Mouse (Mus musculus) right cerebral cortex, postnatal 25 days (tissue): Measurements from ENCODE around the gene Tbxa2r.

Experiments
- DNase-seq: peaks from one replicate; pipeline ENCODE4 v3.0.0; 2022

The Tbxa2r gene

DNA sequence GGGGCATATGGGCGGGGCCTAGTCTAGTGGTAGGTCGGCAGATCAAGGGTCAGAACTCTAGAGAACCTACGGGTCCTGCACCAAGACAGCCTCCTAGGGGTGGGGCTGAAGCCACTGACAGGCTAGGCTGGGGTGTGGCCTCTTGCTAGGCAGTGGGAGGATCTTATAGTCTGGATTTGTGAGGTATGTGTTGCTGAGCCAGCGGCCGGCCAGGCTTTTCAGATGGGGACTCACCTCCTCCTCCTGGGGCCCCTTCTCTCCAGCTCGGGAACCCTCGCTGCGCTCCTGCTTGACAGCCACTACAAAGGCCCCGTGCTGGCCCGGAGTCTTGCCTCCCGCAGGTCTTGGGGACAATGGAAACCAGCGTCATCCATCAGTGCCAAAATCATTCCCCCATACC lies 20.6 kb downstream of the Tbxa2r start:
- no peak for DNase-seq

DNA sequence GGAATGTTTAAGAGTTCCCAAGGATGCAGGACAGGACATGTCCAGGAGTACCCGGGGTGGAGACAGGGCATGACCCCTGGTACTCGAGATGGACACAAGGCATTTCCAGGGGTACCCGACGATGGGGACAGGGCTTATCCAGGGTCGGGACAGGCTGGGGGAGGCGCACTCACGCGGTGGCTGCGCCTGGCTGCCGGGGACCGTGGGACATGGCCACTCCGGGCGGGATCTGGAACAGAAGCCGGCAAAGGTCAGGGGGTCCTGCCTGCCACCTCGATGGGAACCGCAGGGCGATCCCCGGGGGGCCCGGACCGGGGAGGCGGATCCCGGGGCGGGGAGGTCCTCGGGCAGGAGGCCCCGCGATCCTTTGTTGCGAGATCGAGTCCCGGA lies 21.4 kb downstream of the Tbxa2r start:
- DNase-seq = no peak

DNA sequence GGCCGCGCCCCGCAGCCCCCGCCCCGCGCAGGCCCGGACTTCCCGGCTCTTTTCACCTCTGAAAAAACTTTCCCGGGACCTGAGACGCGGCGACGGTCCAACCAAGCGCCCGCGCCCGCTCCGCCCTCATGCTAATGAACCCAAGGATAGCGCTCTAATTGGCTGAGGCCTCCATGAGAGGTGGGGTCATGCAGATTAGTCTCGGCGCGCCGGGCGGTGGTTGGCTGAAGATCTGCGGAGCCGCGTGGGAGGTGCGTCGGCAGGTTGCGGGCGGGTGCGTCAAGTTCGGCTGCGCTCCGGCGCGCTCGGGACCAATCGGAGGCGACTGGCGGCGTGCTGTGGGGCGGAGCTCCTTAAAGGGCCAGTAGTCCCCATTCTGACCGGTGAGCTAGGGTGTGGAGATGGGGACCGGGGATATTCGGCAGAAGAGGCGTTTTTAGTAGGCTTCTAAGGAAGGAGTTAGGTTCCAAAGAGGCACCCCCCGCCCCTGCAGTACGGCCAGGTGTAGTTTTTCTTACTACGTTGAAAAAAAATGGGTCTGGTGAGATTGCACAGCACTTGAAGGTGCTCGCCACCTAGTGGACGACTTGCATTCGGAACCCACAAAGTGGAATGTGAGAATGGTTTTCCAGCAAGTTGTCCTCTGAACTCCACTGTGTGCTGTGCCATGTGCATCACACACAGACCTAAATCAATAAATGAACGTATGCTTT lies 22.0 kb downstream of the Tbxa2r start, which contains the start of gene Hmg20b:
TSS of gene Hmg20b (minus strand) at position 130 of the 713 bp plus-strand sequence.
- peak; percentile 100 for DNase-seq

DNA sequence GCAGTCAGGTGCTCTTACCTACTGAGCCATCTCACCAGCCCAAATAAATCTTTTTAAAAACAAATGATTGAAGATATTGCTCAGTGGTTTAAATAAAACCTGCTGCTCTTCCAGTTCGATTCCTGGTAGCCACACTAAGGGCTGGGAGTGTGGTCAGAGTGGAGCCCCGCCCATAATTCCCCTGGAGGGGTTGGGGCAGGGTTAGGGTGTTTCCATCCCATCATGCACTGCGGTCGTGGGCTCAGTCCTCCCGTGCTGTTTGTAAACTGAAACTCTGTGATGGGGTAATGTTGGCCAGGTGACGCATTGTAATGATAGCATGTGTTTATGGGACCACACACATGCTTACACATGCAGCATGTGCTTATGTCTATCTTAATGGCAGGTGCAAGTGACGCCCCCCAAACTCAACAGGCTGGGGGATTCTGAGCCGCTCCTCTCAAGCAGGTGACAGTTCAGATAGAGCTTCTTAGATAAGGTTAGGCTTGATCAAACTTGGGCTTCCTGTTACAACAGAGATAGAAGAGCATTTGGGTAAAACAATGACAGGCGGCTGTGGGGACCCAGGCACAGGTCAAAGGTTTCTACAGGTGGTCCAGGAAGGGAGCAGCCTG lies 23.3 kb downstream of the Tbxa2r start:
- no peak for DNase-seq

DNA sequence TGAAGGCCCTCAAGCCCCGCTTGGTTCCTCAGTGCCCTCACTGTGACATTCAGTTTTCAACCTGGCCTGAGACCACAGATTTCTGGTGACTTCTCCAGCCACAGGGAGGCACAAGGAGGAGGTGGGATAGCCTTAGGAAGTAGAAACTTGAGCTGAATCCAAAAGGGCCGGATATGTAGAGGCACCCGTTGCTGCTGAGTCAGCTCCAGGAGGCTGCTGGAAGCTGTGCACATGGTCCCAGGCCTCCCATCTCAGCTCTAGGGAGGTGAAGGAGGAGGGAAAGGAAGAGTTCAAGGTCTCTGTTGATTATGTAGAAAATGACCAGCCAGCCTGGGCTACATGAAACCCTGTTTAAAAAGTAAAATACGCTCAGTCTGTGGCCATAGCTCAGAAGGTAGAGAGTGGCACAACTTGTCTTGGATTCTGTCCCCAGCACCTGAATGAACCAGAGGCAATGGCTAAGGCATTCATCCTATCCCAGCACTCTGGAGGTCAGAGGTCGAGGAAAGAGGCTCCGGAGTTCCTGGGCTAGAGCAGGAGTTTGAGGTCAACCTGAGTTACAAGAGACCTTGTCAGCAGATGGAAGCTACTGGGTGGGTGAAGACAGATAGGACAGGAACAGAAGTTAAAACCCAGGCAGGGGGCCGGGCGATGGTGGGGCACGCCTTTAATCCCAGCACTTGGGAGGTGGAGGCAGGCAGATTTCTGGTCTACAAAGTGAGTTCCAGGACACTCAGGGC lies 26.4 kb downstream of the Tbxa2r start:
- DNase-seq = no peak

DNA sequence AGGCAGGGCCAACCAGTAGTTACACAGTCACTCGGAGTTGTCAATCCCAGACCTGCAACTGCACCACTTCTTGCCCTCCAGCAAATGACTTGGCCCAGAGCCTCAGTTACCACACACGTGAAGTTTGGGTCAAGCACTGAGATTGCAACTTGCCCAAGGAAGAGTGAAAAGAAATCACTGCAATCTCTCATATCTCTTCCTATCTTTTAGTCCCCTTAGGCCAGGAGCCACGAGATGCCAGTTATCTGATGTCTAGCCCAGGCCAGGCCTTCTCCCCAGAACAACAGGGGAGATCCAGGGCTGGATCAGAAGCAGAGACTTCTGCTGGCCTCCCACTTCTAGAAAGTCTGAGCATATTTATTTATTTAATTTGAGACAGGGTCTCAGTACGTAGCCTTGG lies 27.0 kb downstream of the Tbxa2r start:
- DNase-seq = no peak

DNA sequence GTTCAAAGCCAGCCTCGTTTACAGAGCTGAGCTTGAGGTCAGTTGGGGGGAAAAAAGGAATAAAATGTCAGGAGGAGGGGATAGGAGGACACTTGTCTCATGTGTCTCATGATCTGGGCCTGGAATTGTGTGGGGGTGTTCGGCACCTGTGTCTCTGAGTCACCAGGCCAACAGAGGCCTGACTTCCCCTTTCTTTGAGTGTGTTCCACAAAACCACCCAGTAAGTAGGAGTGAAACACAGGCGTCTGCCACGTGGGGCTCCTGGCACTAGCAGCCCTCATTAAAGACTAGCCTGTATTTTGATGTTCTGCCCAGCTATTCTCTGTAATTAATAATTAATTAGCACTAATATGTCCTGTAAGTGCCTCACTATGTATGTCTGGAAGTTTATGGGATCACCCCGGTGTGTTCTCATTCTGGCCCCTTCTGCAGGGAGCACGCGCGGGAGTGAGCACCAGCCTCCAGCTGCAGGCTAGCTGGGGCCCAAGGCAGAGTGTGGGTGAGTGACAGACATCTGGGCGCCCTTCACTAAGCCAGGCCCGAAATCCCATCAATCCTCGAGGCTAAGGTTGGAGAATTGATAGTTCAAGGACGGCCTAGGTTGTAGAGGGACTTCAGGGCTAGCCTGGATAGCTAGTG lies 27.9 kb downstream of the Tbxa2r start:
- no peak for DNase-seq

DNA sequence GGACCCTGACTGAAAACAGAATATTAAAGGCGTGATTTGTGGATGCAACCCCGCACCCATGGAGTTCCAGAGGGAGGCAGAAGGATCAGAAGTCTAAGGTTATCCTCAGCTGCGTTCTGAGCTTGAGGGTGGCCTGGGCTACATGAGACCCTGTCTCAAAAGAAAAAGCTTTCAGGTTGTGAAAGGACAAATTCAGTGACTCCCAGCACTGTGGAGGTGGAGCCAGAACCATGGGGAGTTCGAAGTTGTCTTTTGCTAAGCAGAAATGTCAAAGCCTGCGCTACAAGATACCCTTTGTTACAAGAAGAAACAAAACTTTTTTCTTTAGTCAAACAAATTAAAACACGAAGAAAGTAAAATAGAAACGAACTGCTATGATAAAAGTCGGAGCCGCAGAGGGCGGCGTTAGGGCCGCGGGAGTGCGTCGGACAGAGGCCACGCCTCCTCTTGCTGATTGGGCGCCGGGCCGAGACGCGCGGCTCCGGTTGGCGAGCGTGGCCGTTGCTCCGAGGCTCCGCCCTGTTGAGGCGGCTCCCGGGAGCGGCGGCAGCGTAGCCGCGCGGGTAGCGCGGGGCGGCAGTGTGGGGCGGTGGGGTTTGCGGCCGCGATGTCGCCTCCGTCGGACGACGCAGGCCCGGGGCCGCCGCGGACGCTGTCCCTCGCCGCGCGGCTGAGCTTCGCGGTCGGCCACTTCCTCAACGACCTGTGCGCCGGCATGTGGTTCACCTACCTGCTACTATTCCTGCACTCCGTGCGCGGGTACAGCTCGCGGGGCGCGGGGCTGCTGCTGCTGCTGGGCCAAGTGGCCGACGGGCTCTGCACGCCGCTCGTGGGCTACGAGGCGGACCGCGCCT lies 28.7 kb downstream of the Tbxa2r start, which contains the start of gene Mfsd12:
TSS of gene Mfsd12 (plus strand) at position 501 of the 854 bp plus-strand sequence.
- DNase-seq = peak; percentile 93

DNA sequence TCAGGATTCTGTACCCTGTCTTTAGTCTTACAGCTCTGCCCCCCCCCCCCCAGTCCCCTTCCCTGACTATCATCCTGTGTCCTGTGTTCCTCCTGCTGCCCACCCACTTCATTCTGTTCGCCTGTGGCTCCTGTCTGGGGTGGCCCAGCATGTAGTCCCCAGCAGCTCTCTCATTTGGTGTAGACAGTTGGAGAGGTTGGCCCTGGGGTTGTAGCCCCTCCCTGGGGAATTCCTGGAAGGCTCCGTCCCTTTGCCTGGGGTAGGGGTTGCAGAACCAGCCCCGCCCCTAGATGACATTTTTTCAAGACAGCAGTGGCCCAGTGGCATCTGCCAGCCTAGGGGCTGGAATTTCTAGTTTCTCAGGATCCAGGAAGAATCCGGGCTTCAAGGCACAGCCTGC lies 29.7 kb downstream of the Tbxa2r start:
- no peak for DNase-seq

DNA sequence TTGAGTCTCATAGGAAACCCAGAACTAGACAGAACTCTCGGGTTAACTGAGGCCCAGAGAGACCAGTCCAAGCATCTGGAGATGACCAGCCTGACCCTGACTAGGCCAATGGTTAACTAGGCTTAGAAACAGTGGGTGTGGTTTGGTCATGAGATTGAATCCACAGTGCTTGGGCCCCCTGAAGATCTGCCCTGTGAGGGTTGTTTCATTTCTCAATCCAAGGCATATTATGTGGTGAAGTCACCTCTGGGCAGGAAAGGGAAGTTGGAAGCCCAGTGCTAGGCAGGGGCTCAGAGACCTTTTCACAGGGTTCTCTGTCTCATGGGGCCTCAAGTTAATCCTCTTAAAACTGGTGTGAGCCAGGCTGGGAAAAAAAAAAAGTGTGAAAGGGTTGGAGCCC lies 30.3 kb downstream of the Tbxa2r start:
- no peak for DNase-seq

DNA sequence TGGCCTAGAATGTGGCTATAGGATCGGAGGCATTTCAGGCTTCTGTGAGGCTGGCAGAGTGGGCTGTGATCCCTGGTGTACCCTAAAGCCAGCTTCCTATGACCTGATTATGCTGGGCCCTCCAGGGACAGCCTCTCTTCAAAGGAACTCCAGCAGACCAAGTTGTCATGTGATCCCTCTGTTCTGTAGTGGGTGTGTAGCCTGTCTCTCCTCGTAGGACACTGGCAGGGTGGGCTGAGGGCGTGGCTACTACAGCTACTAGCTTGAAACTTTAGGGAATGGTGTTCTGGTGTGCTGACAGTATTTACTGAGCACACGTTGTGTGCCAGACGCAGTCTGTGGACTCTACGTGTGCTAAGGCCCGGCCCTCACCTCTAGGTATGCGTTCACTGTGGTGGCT lies 32.2 kb downstream of the Tbxa2r start:
- DNase-seq = no peak

DNA sequence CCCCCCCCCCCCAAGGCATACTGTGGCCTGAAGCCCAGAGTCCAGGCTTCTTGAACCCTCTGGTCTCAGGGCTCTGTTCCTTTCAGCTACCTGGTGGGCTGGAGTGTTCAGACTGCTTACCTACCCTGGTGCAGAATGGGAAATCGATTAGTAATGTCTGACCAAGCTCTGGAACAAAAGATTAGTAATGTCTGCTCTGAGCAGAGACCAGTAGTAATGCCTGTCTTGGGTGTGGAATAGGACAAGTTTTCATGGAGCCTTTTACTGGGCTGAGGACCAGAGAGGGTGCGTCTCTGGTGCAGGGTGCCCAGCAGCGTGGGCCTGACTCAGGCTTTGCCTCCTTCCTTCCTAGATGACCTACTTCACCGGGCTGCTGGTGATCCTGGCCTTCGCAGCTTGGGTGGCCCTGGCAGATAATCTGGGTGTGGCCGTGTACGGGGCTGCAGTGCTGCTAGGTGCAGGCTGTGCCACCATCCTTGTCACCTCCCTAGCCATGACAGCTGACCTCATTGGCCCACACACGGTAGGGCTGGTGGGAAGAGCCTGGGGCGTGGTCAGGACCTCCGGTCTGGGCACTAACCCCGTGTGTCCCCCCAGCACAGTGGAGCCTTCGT lies 33.9 kb downstream of the Tbxa2r start:
- DNase-seq = no peak

DNA sequence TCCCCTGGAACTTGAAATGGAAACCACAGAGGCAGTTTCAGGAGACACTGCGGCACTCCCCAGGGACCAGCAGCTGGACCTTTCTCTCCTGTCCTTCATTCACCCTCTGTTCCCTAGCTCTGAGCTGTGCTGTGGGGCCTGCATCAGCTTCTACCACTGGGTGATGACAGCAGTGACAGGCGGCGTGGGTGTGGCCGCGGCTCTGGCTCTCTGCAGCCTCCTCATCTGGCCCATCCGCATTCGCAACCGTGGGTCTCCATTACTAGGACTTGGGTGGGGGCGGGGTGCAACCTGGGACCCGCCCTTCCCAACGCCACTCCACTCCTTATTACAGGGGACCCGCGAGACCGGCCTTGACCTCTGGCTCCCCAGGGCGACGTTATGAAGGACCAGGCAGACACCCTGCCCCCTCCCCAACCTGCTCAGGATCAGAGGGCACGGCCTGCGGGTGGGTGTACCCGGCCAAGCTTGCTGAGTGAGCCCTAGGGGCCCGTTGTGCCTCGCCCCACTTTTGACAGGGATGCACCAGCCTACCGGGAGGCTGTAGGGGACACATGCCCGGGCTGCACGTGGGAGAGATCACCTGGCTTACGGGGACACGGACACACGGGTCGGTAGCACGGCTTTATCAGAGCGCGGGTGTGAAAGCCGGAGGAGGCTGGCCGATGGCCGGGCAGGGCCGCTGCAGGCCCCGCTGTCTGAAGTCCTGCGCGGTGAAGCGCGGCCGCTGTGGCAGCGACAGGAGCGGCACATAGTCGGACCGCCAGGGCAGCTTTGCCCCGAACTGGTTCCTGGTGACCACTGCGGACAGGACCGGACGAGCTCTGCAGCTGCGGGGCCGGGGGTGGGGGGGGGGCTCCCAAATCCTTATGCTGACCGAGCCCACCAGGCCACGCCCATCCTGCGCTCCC lies 35.2 kb downstream of the Tbxa2r start:
- DNase-seq = no peak

DNA sequence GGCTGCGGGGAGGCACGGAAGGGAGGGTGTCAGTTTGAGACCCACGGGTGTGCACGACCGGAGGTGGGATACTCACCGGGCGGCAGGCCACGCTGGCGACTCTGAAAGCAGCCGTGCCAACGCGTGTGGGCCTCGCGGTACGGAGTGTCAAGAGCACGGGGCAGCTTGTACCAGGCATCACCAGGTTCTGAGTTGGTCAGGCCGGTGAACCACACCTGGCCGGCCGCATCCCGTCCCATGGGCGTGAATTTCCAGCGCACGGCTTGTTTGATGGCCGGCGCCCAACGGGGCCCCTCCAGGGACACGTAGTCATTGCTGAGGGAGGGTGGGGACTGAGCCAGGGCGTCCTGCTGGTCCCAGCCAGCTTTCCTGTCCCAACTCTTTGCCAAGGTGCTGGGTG lies 36.1 kb downstream of the Tbxa2r start:
- no peak for DNase-seq

DNA sequence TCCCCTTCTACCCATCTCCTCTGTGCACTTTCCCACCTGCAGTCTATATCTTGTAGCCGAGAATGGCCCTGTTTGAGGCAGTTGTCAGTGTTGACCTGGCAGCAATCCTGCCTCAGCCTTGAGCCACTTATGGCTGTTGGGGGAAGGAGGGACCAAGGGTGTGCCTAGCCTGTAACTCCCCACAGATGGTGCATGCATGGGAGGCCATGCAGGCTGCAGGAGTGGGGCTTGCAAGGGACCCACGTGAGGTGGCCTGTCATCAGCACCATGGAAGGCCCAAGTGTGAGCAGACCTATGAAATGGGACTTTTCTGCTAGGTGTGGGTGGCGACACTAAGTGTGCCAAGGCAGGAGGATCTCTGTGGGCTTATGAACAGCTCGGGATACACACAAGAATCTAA lies 36.5 kb downstream of the Tbxa2r start:
- DNase-seq = peak; percentile 54

DNA sequence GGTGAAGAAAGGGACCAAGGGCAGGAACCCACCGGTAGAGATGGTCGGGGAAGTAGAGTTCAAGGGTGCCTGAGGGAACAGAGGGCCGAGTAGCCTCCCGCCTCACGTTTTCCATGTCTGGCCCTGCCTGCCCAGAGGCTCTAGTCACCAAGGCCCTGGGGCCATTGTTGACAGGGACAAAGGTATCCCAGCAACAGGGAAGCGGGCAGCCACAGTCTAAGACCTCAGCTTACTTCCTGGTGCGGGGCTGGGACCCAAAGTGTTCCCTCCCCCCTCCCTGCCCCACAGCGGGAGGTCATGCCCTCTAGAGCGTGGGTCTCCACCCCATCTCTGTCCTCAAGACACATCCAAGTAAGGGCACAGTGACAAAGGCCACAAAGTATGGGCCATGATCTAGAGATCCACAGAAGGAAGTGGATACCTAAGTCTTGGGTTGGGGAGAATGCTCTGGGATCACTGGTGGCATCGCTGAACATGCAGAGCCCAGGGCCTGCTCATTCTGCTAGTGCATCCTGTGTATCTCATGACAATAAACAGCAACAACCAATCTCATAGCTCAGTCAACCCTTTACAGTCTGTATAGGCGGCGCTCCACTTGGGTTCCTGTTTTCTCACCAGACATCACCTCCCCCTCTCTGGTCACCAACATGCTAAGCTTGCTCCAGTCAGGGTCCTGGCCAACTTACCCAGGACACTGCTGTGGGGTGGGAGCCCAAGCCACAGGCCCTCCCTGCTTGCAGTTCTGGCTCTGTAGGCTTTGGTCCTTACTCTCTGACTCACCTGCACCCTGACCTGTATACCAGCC lies 37.3 kb downstream of the Tbxa2r start, which contains the start of gene 4930404N11Rik:
TSS of gene 4930404N11Rik (minus strand) at position 145 of the 805 bp plus-strand sequence.
- DNase-seq = no peak

DNA sequence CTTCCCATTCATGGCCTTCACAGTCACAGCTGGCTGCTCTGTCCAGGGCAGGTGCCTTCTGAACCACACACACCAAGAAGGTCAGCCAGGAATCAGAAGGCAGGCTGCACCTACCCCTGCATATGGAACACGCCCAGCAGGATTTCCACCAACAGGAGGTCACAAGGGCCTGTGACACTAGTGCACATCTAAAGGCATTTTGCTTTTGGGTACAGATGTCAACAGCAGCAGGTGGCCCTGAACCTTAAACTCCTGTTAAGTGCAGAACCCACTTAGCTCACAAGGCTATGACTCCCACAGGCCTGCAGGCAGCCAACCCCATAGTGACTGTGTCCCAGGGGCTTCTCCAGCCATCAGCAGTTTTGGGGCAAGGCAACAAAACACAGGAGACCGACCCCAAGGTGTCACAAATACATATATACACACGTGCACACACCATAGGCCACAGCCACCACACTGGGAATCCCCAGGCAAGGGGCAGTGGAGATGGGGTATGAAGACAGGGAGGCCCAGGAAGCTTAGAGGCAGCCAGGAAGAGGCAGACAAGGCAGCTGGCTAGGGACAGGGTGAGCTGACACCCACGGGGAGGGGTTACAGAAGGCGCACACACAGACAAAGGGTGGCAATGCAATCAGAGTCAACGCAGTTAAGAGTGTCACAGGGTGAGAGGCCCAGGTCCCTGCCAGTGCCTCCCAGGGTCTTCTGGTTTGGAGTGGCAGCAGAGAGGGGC lies 38.1 kb downstream of the Tbxa2r start:
- DNase-seq = no peak

DNA sequence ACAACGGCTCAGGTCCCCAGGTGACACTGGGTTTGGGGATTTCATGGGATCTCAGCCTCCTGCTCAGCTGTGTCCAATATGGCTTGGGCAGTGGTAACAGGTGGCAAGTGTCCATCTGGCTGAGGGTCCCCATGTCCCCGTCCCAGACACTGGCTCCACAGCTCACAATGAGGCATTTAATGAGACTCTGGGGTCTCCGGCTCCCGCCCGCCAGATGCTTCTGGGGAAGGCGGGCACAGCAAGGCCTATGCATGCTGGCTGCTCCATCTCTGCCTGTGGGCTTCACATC lies 38.6 kb downstream of the Tbxa2r start:
- no peak for DNase-seq

DNA sequence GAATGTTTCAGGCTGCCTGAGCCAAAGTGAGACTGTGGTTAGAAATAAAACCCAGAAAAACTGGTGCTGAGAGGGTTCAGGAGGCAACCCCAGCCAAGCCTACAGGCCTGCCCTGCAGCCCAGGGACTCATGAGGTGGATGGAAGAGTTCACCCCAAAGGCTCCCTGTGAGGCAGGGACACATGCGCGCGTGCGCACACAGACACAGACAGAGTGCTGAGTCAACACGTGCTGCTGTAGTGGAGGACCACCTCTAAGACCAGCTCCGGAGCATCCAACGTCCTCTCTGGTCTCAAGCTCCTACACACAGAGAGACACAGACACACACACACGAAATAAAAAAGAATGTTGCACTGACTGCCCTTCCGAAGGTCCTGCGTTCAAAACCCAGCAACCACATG lies 46.8 kb downstream of the Tbxa2r start:
- DNase-seq = no peak
